Mouse (Mus musculus): ENCODE measurements around the gene 4632433K11Rik. TPM values are rescaled to one million over a fixed set of nuclear protein-coding genes. Genes with fewer than 3 reads are reported as not detected.

4632433K11Rik gene
- polyA plus RNA-seq, 1 experiment from 2014 or later: not detected

DNA sequence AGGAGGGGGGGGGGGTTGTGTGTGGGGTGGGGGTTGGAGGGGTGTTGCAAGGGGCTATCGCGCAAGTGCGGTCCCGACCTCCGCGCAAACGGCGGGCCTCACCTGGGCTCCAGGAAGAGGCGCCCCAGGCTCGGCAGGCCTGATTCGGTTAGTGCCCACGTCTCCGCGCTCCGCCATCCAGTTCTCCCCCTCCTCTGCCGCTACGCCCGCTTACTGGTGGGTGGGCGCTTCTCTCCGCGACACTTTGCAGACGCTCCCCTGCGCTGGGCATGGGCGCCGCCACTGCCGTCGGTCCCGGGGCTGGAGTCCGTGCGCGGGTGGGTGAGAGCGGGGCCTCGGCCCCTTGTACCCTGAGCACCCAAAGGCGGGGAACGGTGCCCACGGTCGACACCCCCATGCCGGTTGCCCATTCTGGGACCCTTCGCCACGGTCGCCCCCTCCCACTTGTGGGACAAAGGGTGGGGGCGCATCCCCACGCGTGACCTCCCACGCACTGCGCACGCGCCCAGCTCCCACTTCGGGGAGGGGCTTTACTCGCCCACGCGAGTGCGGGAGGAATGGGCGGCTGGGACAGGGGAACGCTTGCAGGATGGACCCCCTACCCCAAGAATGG is 22.8 kb downstream of the 4632433K11Rik start:
- H3K27me3 ChIP-seq (ENCODE audit: control insufficient read depth, insufficient read depth, low read length): peaks cover 61% of the 10 kb centered on the region
- no peak overlapping the region for H3K27ac ChIP-seq (ENCODE audit: low read depth, low read length)

DNA sequence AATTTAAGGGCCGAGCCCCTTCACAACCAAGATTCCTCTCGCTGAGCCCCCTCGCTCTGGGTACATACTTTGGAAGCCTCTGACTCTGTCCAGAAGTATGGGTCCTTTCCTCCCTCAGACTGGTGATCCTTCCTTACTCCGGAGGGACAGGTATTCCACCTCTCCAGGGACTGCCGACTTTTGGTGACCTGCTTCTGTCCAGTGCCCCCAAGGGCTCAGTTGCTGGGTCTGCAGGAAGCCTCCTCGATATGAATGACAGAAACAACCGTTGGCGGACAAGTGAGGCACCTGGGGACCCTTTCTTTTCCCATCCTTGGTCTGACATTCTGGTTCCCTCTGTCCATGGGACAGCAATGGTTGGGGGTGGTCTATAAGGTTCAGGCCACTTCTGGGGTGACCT is 23.5 kb downstream of the 4632433K11Rik start:
- Histone ChIP-seq H3K9ac (ENCODE audit: low read depth, low read length) (no peak overlapping the region), H3K27ac (ENCODE audit: low read depth, low read length) (no peak overlapping the region), H3K27me3 (ENCODE audit: control insufficient read depth, insufficient read depth, low read length) (peaks cover 58% of the 10 kb centered on the region), H3K9me3 (ENCODE audit: control insufficient read depth, low read length) (no peaks in the 10 kb centered on the region), H3K4me3 (ENCODE audit: low read depth, low read length) (0 out of 2 replicates have a peak overlapping the region, but pooled peaks have one; percentile 40), H3K36me3 (ENCODE audit: control insufficient read depth, insufficient read depth, low read length) (no peaks in the 10 kb centered on the region), H3K4me2 (replicated peaks; ENCODE audit: low read depth, low read length) (peak overlapping the region; percentile 61; the same call in 1 of the 2 replicates), H3K4me1 (replicated peaks; ENCODE audit: control insufficient read depth, insufficient read depth, low read length) (peaks cover 20% of the 10 kb centered on the region)
- DNase-seq (ENCODE audit: low spot score) (peak; percentile 21), ATAC-seq (ENCODE audit: low FRiP score) (no peak)
- 38% methylated on average over 8 of the region's 8 CpGs for WGBS

More for the DNA sequence above, 22.8 kb downstream of the 4632433K11Rik start:
- Histone ChIP-seq H3K4me1 (replicated peaks; ENCODE audit: control insufficient read depth, insufficient read depth, low read length) (peaks cover 20% of the 10 kb centered on the region), H3K36me3 (ENCODE audit: control insufficient read depth, insufficient read depth, low read length) (no peaks in the 10 kb centered on the region), H3K4me2 (replicated peaks; ENCODE audit: low read depth, low read length) (peak overlapping the region; percentile 61), H3K9me3 (ENCODE audit: control insufficient read depth, low read length) (no peaks in the 10 kb centered on the region), H3K9ac (ENCODE audit: low read depth, low read length) (peak overlapping the region; percentile 56), H3K4me3 (ENCODE audit: low read depth, low read length) (peak overlapping the region; percentile 40)
- DNase-seq (ENCODE audit: low spot score) (no peak), ATAC-seq (ENCODE audit: low FRiP score) (no peak)
- WGBS: 3% methylated on average over 43 of the region's 55 CpGs

GRCm38 (mm10) chr7:5057804-5058203 is 23.9 kb downstream of the 4632433K11Rik start:
- no peak overlapping the region for H3K4me3 ChIP-seq (ENCODE audit: low read depth, low read length)
- H3K4me1 ChIP-seq (replicated peaks; ENCODE audit: control insufficient read depth, insufficient read depth, low read length): peaks cover 17% of the 10 kb centered on the region
- H3K27ac ChIP-seq (ENCODE audit: low read depth, low read length): no peak overlapping the region
- H3K4me2 ChIP-seq (replicated peaks; ENCODE audit: low read depth, low read length): no peak overlapping the region
- H3K27me3 ChIP-seq (ENCODE audit: control insufficient read depth, insufficient read depth, low read length): peaks cover 54% of the 10 kb centered on the region
- H3K9me3 ChIP-seq (ENCODE audit: control insufficient read depth, low read length): no peaks in the 10 kb centered on the region
- no peak for ATAC-seq (ENCODE audit: low FRiP score)
- no peak overlapping the region for H3K9ac ChIP-seq (ENCODE audit: low read depth, low read length)
- no peak for DNase-seq (ENCODE audit: low spot score)
- no peaks in the 10 kb centered on the region for H3K36me3 ChIP-seq (ENCODE audit: control insufficient read depth, insufficient read depth, low read length)
- 34% methylated on average over 11 of the region's 11 CpGs for whole genome bisulfite sequencing

GRCm38 (mm10) chr7:5058631-5059030 is 24.7 kb downstream of the 4632433K11Rik start:
- 100% methylated on average over 1 of the region's 1 CpGs for WGBS
- H3K27me3 ChIP-seq (ENCODE audit: control insufficient read depth, insufficient read depth, low read length): peaks cover 46% of the 10 kb centered on the region

GRCm38 (mm10) chr7:5059421-5059820 is 25.5 kb downstream of the 4632433K11Rik start:
- no peak overlapping the region for H3K4me2 ChIP-seq (replicated peaks; ENCODE audit: low read depth, low read length)

More at GRCm38 (mm10) chr7:5058631-5059030, 24.7 kb downstream of the 4632433K11Rik start:
- no peaks in the 10 kb centered on the region for H3K9me3 ChIP-seq (ENCODE audit: control insufficient read depth, low read length)
- no peak overlapping the region for H3K27ac ChIP-seq (ENCODE audit: low read depth, low read length)
- H3K4me1 ChIP-seq (replicated peaks; ENCODE audit: control insufficient read depth, insufficient read depth, low read length): peaks cover 10% of the 10 kb centered on the region; the same call in 1 of the 2 replicates
- no peak overlapping the region for H3K4me3 ChIP-seq (ENCODE audit: low read depth, low read length)
- no peak overlapping the region for H3K4me2 ChIP-seq (replicated peaks; ENCODE audit: low read depth, low read length)
- DNase-seq (ENCODE audit: low spot score) (no peak), ATAC-seq (ENCODE audit: low FRiP score) (no peak)
- no peaks in the 10 kb centered on the region for H3K36me3 ChIP-seq (ENCODE audit: control insufficient read depth, insufficient read depth, low read length)
- H3K9ac ChIP-seq (ENCODE audit: low read depth, low read length): no peak overlapping the region

GRCm38 (mm10) chr7:5060239-5060731 is 26.4 kb downstream of the 4632433K11Rik start:
- Histone ChIP-seq H3K27ac (ENCODE audit: low read depth, low read length) (peak overlapping the region; percentile 98), H3K4me2 (replicated peaks; ENCODE audit: low read depth, low read length) (peak overlapping the region; percentile 47), H3K9me3 (ENCODE audit: control insufficient read depth, low read length) (no peaks in the 10 kb centered on the region), H3K4me1 (replicated peaks; ENCODE audit: control insufficient read depth, insufficient read depth, low read length) (peaks cover 8% of the 10 kb centered on the region; the same call in 1 of the 2 replicates), H3K27me3 (ENCODE audit: control insufficient read depth, insufficient read depth, low read length) (peaks cover 29% of the 10 kb centered on the region), H3K9ac (ENCODE audit: low read depth, low read length) (peak overlapping the region; percentile 94), H3K36me3 (ENCODE audit: control insufficient read depth, insufficient read depth, low read length) (no peaks in the 10 kb centered on the region), H3K4me3 (ENCODE audit: low read depth, low read length) (peak overlapping the region; percentile 79)
- WGBS: 3% methylated on average over 26 of the region's 27 CpGs
- DNase-seq (ENCODE audit: low spot score) (peak; percentile 81), ATAC-seq (ENCODE audit: low FRiP score) (peak; percentile 10; the same call in 1 of the 2 replicates)

More at GRCm38 (mm10) chr7:5059421-5059820, 25.5 kb downstream of the 4632433K11Rik start:
- no peaks in the 10 kb centered on the region for H3K9me3 ChIP-seq (ENCODE audit: control insufficient read depth, low read length)
- WGBS: 93% methylated on average over 12 of the region's 12 CpGs
- no peak for ATAC-seq (ENCODE audit: low FRiP score)
- no peak overlapping the region for H3K9ac ChIP-seq (ENCODE audit: low read depth, low read length)
- no peak for DNase-seq (ENCODE audit: low spot score)
- H3K27ac ChIP-seq (ENCODE audit: low read depth, low read length): no peak overlapping the region
- H3K27me3 ChIP-seq (ENCODE audit: control insufficient read depth, insufficient read depth, low read length): peaks cover 38% of the 10 kb centered on the region
- H3K36me3 ChIP-seq (ENCODE audit: control insufficient read depth, insufficient read depth, low read length): no peaks in the 10 kb centered on the region
- no peak overlapping the region for H3K4me3 ChIP-seq (ENCODE audit: low read depth, low read length)
- H3K4me1 ChIP-seq (replicated peaks; ENCODE audit: control insufficient read depth, insufficient read depth, low read length): peaks cover 8% of the 10 kb centered on the region; the same call in 1 of the 2 replicates

DNA sequence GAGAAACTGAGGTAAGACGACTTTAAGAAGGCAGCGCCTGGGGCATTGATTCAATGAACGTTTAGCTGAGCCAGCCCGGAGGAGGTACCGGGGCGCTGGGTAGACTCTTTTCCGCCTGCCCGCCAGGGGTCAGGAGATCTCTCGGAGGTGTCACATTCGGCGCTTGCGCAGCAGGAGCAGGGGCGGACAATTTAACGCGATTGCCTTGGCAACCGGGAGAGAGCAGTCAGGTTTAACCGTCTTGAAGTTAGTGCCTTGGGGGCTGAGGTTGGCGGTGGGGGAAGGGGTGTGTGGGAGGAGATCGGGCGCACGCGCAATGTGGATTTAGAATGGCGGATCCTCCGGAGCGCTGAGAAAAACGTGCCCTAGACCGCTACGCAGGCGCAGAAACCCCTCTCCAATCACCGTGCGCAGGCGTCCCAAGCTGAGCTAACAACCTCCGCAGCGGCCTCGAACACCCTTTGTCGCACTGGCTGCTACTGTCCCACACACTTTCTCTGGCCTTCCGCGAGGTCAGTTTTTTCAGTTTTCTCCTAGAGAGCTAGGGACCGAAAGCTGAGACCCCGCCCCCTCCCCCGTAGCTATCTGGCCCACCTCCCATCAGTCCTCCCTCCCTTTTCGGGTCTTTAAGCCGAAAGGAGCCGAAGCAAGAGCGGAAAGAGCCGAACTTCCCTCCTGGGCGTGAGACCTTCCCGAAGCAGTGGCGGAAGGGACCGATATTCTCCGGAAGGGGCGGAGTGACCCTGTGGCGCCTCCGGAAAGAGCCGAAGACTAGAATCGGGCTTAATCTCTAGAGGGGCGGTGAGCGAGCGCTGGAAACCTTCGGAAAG is 27.2 kb downstream of the 4632433K11Rik start:
- peak overlapping the region; percentile 47 for H3K4me2 ChIP-seq (replicated peaks; ENCODE audit: low read depth, low read length)
- ATAC-seq (ENCODE audit: low FRiP score) (peak; percentile 92), DNase-seq (ENCODE audit: low spot score) (peak; percentile 99)
- H3K4me1 ChIP-seq (replicated peaks; ENCODE audit: control insufficient read depth, insufficient read depth, low read length): peaks cover 8% of the 10 kb centered on the region; the same call in 1 of the 2 replicates
- peak overlapping the region; percentile 79 for H3K4me3 ChIP-seq (ENCODE audit: low read depth, low read length)
- H3K9me3 ChIP-seq (ENCODE audit: control insufficient read depth, low read length): no peaks in the 10 kb centered on the region
- WGBS: under 1% methylated on average over 60 of the region's 60 CpGs
- H3K9ac ChIP-seq (ENCODE audit: low read depth, low read length): peak overlapping the region; percentile 94
- H3K36me3 ChIP-seq (ENCODE audit: control insufficient read depth, insufficient read depth, low read length): no peaks in the 10 kb centered on the region
- peaks cover 20% of the 10 kb centered on the region for H3K27me3 ChIP-seq (ENCODE audit: control insufficient read depth, insufficient read depth, low read length)
- H3K27ac ChIP-seq (ENCODE audit: low read depth, low read length): peak overlapping the region; percentile 98

DNA sequence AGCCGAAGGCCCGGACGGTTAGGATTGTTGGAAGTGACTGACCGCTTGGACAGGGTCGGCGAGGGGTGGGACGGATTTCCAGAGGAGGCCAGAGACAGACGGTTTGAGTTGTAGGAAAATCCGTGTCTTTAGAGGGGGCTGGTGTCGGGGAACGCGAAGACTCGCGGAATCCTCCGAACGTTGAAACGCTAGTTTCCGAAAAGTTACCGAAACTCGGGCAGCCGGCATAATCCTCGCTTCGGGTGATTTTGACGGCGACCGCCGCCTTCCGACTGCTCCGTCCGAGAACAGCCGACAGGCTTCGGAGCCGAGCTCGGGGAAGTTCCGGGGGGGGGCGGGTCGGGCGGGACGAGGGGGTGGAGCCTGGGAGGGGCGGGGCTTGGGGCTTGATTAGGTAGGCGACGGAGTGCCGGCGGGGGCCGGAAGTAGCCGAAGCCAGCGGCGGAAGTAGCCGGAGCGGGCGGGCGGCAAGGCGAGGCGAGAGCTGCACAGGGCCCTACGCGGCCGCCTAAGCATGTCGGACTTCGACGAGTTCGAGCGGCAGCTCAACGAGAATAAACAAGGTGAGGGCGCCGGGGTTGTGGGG is 27.9 kb downstream of the 4632433K11Rik start, which contains the start of gene U2af2:
Gene U2af2, plus strand, starts transcription at position 370 of the 586 bp plus-strand sequence.
- H3K27ac ChIP-seq (ENCODE audit: low read depth, low read length): peak within 1 kb of the TSS; percentile 98
- peak; percentile 93 for DNase-seq (ENCODE audit: low spot score)

More for the DNA sequence above, 27.9 kb downstream of the 4632433K11Rik start, which contains the start of gene U2af2:
- peak within 1 kb of the TSS; percentile 47 for H3K4me2 ChIP-seq (replicated peaks; ENCODE audit: low read depth, low read length)
- 0 out of 2 replicates have a peak, but pooled peaks cover under 1% of the 10 kb centered on the region for H3K36me3 ChIP-seq (ENCODE audit: control insufficient read depth, insufficient read depth, low read length)
- H3K4me3 ChIP-seq (ENCODE audit: low read depth, low read length): peak within 1 kb of the TSS; percentile 79
- H3K27me3 ChIP-seq (ENCODE audit: control insufficient read depth, insufficient read depth, low read length): peaks cover 13% of the 10 kb centered on the region
- WGBS: under 1% methylated on average over 47 of the region's 65 CpGs
- peak within 1 kb of the TSS; percentile 94 for H3K9ac ChIP-seq (ENCODE audit: low read depth, low read length)
- peak; percentile 87 for ATAC-seq (ENCODE audit: low FRiP score)
- peaks cover 4% of the 10 kb centered on the region; the same call in 1 of the 2 replicates for H3K4me1 ChIP-seq (replicated peaks; ENCODE audit: control insufficient read depth, insufficient read depth, low read length)
- H3K9me3 ChIP-seq (ENCODE audit: control insufficient read depth, low read length): no peaks in the 10 kb centered on the region
